Mouse (Mus musculus) embryonic facial prominence, embryonic 10.5 days (tissue): ENCODE results near the gene Ins2. TPM values are rescaled to one million over a fixed set of nuclear protein-coding genes. Genes with fewer than 3 reads are reported as not detected.

Experiments used
- DNase-seq: peaks from one replicate; pipeline ENCODE4 v3.0.0-alpha.2; 2017; ENCODE audit warnings: low spot score
- H3K27ac ChIP-seq: fragments of 300-500 bp; sonication (generic); replicated peaks from 2 replicates; pipeline ENCODE4 v1.5.1; 2016; ENCODE audit warnings: mild to moderate bottlenecking
- H3K27me3 ChIP-seq: fragments of 300-500 bp; sonication (generic); replicated peaks from 2 replicates; pipeline ENCODE4 v1.6.1; 2016; ENCODE audit warnings: low read depth, mild to moderate bottlenecking; ENCODE audit not compliant: poor library complexity, severe bottlenecking
- H3K36me3 ChIP-seq: fragments of 300-500 bp; sonication (generic); replicated peaks from 2 replicates; pipeline ENCODE4 v1.6.1; 2016; ENCODE audit warnings: mild to moderate bottlenecking, moderate library complexity
- H3K4me1 ChIP-seq: fragments of 300-500 bp; sonication (generic); 2 replicates; pipeline ENCODE4 v1.6.1; 2016
- H3K4me3 ChIP-seq: fragments of 300-500 bp; sonication (generic); 2 replicates; pipeline ENCODE4 v1.5.1; 2016; ENCODE audit warnings: mild to moderate bottlenecking, moderate library complexity
- H3K9me3 ChIP-seq: fragments of 300-500 bp; sonication (generic); 2 replicates; pipeline ENCODE4 v1.6.1; 2016; ENCODE audit warnings: mild to moderate bottlenecking
- WGBS: fragments of 180-500 bp; shearing (Covaris S2); methylation state at CpG from one replicate; pipeline ENCODE4 v1.1.7; 2016; 5-methylcytosine and 5-hydroxymethylcytosine counted together
- polyA plus RNA-seq: library from polyadenylated mRNA; unstranded; fragments of >200 nt; fragmentation: Nextera tagmentation; extraction: Ambion mirVana; gene quantifications from 2 replicates; pipeline ENCODE4 v1.2.1, GENCODE M21; 2016

The Ins2 gene
- polyA plus RNA-seq, result not detected in 2 replicates

DNA sequence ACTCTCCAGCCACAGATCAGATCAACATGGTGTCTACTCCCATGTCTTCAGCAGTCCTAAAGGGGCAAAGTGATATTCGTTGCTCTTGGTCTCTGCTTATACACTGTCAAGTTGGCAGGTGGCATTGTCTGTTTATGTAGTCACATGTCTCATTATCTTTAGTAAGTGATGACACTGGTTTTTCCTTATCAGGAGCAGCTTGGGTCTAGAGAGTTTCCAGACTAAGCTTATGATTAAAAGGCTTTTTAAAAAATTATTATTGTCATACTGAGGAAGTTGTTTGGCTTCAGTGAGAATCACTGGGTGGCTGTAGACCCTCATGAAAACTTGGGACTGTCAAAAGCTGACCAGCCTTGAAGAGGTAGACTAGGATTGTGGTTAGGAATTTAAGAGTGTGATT lies at the start of gene Ins2:
Gene Ins2, minus strand, starts transcription at position 101 of the 400 bp plus-strand sequence.
- H3K4me1 ChIP-seq, result no peaks in the 10 kb centered on the region
- H3K4me3 ChIP-seq, result no peak within 1 kb of the TSS
- no peaks in the 10 kb centered on the region for H3K36me3 ChIP-seq
- no peak for DNase-seq
- H3K27ac ChIP-seq, result no peak within 1 kb of the TSS
- no peaks in the 10 kb centered on the region for H3K27me3 ChIP-seq
- WGBS, result 78% methylated on average over 1 of the region's 1 CpGs
- H3K9me3 ChIP-seq, result no peaks in the 10 kb centered on the region

DNA sequence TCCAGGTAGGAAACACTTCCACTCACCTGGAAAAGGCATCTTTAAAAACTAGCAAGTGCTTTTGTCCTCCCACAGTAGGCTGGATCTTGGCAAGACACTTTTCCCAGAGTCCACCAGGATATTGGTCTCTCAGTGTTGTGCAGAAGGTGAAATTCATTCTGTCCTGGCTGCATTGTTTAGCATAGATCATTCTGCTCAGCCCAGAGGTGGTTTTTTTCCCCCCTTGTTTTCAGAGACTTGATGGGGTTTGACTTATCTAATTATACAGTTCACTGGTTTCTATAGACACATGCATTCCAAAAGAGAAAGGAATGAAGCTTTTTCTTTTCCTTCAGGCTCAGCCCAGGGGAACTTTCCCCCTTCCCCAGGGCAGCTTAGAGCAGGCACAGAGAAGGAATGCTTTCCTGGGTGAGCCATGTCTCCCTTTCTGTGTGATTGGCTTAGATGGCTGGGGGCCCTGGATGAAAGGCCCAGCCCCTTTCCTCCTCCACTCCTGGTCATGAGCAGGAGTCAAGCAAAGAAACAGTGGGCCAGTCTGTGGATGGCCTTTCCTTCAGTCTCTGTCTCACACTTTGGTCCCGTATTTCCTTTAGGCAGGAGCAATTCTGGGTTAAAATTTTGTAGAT lies 49.6 kb upstream of the Ins2 start:
- peak overlapping the region; percentile 19; the same call in 1 of the 2 replicates for H3K27ac ChIP-seq
- H3K4me3 ChIP-seq, result no peak overlapping the region
- no peaks in the 10 kb centered on the region for H3K9me3 ChIP-seq
- H3K4me1 ChIP-seq, result peaks cover 13% of the 10 kb centered on the region
- WGBS, result 56% methylated on average over 1 of the region's 1 CpGs
- no peaks in the 10 kb centered on the region for H3K27me3 ChIP-seq
- no peaks in the 10 kb centered on the region for H3K36me3 ChIP-seq
- DNase-seq, result peak; percentile 21

DNA sequence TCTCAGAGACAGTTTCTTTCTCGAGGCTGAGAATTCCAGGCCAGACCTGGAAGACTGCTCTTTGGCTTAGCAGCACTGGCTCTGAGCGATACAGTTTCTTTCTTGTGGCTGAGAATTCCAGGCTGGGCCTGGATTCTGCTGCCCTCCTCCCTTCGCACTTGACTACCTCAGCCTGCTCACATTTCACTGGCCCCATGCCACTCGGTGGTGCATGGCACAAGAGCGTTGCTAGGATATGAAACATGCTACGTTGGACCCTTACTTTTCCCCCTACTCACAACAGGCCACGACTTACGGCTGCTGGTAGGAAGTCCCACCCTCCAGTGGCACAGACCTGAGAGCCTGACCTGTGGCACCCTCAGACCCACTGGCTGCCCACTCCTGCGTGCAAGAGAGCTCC lies 46.5 kb upstream of the Ins2 start:
- Histone ChIP-seq H3K4me3 (no peak overlapping the region), H3K27ac (no peak overlapping the region), H3K9me3 (no peaks in the 10 kb centered on the region), H3K4me1 (peaks cover 13% of the 10 kb centered on the region), H3K27me3 (no peaks in the 10 kb centered on the region), H3K36me3 (no peaks in the 10 kb centered on the region)
- DNase-seq, result no peak
- WGBS, result 78% methylated on average over 9 of the region's 9 CpGs

DNA sequence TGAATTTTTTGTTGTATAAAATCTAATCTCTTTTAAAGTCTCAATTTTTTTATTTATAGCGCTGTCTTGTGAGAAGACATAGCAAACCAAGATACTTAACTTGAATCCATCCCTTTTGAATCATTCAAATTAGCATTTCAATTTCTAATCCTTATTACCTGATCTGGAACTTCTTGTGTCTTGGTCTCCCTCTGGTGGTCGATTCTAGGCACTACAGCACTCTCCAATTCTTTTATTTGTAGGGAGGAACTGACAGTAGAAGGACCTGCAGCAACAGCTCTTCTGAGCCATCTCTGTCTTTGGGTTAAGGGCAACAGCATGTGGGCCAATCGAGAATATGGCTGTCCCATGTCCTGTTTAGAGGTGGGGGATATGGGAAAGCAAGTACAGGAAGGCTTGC lies 5.4 kb downstream of the Ins2 start:
- peak; percentile 56 for DNase-seq
- Histone ChIP-seq H3K27ac (no peak overlapping the region), H3K36me3 (no peaks in the 10 kb centered on the region), H3K4me3 (no peak overlapping the region), H3K9me3 (no peaks in the 10 kb centered on the region), H3K27me3 (no peaks in the 10 kb centered on the region), H3K4me1 (no peaks in the 10 kb centered on the region)
- 13% methylated on average over 3 of the region's 3 CpGs for WGBS

DNA sequence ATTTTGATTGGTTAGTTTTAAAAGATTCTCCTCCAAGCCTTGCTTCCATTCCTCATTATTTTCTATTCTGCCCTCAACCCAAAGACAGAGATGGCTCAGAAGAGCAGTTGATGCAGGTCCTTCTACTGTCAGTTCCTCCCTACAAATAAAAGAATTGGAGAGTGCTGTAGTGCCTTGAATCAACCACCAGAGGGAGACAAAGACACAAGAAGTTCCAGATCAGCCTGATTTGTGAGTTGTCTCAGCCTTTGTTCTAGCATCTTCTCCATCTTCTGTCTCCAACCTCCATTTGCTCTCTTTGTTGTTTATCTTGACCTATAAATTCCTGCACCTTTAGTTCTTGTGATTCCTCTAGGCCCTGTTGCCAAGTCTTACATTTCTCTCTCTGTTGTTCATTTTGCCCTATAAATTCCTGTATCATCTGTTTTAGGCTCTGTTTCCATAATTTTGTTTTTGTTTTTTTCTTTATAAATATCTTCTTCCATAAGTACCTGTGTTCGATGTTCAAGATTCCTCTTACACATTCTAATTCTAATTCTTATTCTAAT lies 6.2 kb downstream of the Ins2 start:
- WGBS, result 64% methylated on average over 1 of the region's 1 CpGs
- H3K36me3 ChIP-seq, result no peaks in the 10 kb centered on the region
- H3K27ac ChIP-seq, result no peak overlapping the region
- no peaks in the 10 kb centered on the region for H3K4me1 ChIP-seq
- no peaks in the 10 kb centered on the region for H3K9me3 ChIP-seq
- H3K27me3 ChIP-seq, result no peaks in the 10 kb centered on the region
- H3K4me3 ChIP-seq, result no peak overlapping the region
- DNase-seq, result peak; percentile 11

DNA sequence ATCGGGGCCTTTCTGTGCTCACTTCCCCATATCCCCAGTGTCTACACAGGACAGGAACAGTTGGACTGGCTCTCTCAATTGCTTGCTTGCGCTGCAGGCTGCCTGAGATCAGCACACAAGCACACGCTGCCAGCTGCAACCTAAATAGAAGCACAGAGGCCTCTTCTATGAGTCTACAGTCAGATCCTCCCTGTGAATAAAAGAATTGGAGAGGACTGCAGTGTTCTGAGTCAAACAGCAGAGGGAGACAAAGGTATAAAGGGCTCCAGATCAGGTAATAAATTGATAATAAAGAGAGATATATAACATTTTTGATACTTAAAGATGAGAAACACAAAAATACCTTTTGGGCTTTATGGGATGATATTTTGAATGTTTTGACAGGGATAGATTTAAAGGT lies 17.2 kb downstream of the Ins2 start:
- no peak overlapping the region for H3K4me3 ChIP-seq
- no peaks in the 10 kb centered on the region for H3K36me3 ChIP-seq
- H3K27ac ChIP-seq, result no peak overlapping the region; the same call in 1 of the 2 replicates
- DNase-seq, result peak; percentile 9
- H3K9me3 ChIP-seq, result no peaks in the 10 kb centered on the region
- 55% methylated on average over 3 of the region's 3 CpGs for WGBS
- no peaks in the 10 kb centered on the region for H3K27me3 ChIP-seq
- peaks cover 4% of the 10 kb centered on the region; the same call in 1 of the 2 replicates for H3K4me1 ChIP-seq

DNA sequence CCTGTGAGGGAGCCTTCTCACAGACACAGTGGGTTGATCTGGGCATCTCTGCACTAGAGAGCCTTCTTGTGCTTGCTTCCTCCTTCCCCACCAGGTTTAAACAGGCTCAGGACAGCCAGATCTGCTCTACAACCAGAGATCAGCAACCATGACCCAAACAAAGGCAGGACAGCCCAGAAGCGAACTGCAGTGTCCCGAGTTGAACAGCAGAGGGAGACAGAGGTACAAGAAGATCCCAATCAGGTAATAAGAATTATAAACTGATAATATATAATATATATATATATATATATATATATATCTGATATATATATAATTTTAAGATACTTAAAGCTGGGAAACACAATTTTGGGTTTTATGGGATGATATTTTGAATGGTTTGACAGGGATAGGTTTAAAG lies 22.5 kb downstream of the Ins2 start:
- no peaks in the 10 kb centered on the region for H3K9me3 ChIP-seq
- peak; percentile 58 for DNase-seq
- H3K4me1 ChIP-seq, result peaks cover 2% of the 10 kb centered on the region; the same call in 1 of the 2 replicates
- no peak overlapping the region for H3K4me3 ChIP-seq
- H3K36me3 ChIP-seq, result no peaks in the 10 kb centered on the region
- WGBS, result 3% methylated on average over 2 of the region's 2 CpGs
- peak overlapping the region; percentile 67 for H3K27ac ChIP-seq
- no peaks in the 10 kb centered on the region for H3K27me3 ChIP-seq

DNA sequence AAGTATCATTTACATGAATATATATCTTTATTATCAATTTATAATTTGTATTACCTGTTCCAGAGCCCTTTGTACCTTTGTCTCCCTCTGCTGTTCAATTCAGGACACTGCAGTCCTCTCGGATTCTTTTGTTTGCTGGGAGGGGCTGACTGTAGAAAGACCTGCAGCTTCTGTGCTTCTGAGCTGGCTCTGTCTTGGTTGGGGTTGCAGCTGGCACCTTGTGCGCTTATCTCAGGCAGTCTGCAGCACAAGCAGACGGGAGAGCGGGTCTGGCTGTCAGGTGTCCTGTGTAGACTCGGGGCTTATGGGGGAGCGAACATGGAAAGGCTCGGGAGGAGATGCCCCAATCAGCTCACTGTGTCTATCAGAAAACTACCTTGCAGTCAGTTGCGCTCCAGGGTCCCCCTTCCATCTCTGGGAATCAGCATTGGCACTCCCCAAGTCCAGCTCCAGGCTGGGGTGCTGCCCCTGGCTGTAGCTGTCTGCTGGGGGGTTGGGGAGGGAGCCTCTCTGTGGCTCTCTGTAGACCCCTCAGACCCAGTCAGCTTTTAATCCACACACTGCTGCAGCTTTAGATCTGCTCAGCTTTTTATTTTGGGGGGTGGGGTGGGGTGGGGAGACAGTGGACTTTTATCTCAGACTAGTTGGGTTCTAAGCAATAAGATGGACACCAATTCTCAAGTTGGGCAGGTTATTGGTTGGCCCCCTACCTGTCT lies 28.2 kb downstream of the Ins2 start:
- Histone ChIP-seq H3K4me3 (peak overlapping the region; percentile 49), H3K36me3 (no peaks in the 10 kb centered on the region), H3K27me3 (no peaks in the 10 kb centered on the region), H3K27ac (peak overlapping the region; percentile 83), H3K4me1 (peaks cover 4% of the 10 kb centered on the region; the same call in 1 of the 2 replicates), H3K9me3 (no peaks in the 10 kb centered on the region)
- peak; percentile 67 for DNase-seq
- WGBS, result 16% methylated on average over 8 of the region's 8 CpGs

DNA sequence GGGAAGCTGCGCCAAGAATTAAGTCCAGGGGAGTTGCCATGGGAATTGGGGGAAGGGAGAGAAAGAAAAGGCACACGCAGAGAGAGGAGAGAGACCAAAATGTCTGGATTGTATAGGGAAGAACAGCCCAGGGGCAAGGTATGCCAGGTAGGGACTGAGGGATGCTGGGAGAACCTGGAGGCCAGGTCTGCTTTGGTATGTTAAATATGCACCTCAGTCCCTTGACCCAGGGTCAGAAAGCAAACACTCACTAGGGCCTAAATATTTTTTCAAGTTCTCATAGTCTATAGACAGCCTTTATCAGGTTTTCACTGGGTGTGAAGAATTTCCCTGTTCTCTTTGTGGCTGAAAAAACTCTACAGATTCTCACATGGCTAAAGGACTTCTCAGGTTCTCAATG lies 36.3 kb downstream of the Ins2 start:
- H3K9me3 ChIP-seq, result no peaks in the 10 kb centered on the region
- no peak overlapping the region for H3K27ac ChIP-seq
- 76% methylated on average over 2 of the region's 2 CpGs for WGBS
- H3K4me3 ChIP-seq, result no peak overlapping the region
- DNase-seq, result no peak
- H3K36me3 ChIP-seq, result no peaks in the 10 kb centered on the region
- H3K27me3 ChIP-seq, result no peaks in the 10 kb centered on the region
- no peaks in the 10 kb centered on the region for H3K4me1 ChIP-seq

DNA sequence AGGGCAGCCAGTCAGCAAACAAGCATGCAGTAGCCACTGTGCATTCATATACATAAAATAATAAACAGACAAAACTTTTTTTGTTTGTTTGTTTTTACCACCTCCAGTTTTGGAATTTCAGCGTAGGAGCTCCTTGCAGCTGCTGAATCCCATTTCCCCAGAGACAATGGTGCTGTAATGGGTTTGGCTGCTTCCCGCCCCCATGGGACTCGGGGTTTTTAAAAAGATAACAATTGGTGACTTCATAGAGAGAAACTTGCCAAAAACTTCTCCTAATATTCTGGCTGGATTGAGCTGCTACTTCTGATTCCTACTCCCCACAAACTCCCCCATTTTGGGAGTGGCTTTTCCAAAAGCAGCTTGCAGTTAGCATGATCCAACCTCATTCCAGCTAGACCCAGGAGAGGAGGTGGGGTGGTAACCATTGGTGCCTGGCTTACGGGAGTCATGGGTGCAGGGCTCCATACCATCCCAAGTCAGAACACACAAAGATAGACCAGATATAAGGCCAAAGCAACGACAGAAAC lies 43.8 kb downstream of the Ins2 start:
- no peak for DNase-seq
- no peaks in the 10 kb centered on the region for H3K36me3 ChIP-seq
- H3K27me3 ChIP-seq, result no peaks in the 10 kb centered on the region
- no peak overlapping the region for H3K27ac ChIP-seq
- H3K4me3 ChIP-seq, result no peak overlapping the region
- 71% methylated on average over 5 of the region's 5 CpGs for WGBS
- H3K4me1 ChIP-seq, result no peaks in the 10 kb centered on the region
- H3K9me3 ChIP-seq, result no peaks in the 10 kb centered on the region

DNA sequence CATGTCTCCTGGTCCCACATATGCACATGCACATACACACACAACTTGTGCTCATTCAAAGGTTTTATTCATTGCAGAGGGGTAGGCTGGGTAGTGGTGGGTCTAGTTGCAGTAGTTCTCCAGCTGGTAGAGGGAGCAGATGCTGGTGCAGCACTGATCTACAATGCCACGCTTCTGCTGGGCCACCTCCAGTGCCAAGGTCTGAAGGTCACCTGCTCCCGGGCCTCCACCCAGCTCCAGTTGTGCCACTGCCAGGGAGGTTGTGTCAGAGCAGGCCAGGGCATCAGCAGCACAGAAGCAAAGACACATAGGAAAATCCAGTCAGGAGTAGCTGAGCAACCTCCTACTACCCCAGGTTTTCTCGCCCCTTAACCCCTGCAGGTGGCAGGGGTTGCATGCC lies 64.6 kb downstream of the Ins2 start:
- no peak for DNase-seq
- Histone ChIP-seq H3K27me3 (no peaks in the 10 kb centered on the region), H3K9me3 (no peaks in the 10 kb centered on the region), H3K36me3 (no peaks in the 10 kb centered on the region), H3K4me3 (no peak overlapping the region), H3K4me1 (0 out of 2 replicates have a peak, but pooled peaks cover 5% of the 10 kb centered on the region), H3K27ac (no peak overlapping the region)
- WGBS, result 87% methylated on average over 3 of the region's 3 CpGs

DNA sequence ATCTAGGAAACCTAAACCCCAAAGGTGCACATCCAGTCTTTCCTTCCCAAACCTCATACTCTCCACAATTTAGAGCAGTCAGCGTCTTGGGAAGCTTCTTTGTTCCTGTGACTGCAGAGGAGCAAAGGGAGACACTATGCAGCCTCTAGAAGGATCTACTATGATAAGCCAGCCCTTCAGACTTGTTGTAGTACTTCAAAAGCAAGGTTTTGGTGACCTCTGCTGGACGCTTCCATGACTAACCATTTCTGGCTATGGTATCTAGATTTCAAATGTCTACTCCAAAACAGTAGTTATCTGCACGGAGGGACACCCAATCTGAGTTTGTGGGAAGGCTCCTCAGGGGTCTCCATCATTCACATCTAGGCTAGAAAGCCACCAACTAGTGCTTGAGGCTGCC lies 67.5 kb downstream of the Ins2 start:
- H3K9me3 ChIP-seq, result peaks cover 16% of the 10 kb centered on the region
- 14% methylated on average over 3 of the region's 3 CpGs for WGBS
- H3K4me3 ChIP-seq, result no peak overlapping the region
- no peaks in the 10 kb centered on the region for H3K27me3 ChIP-seq
- DNase-seq, result peak; percentile 68
- peak overlapping the region; percentile 12; the same call in 1 of the 2 replicates for H3K27ac ChIP-seq
- no peaks in the 10 kb centered on the region for H3K36me3 ChIP-seq
- H3K4me1 ChIP-seq, result 0 out of 2 replicates have a peak, but pooled peaks cover 5% of the 10 kb centered on the region
